Comparison of ENCODE assay signal across 7 mouse cellular contexts in genomic region chr6:120822307-120822928, GRCm38 (mm10). TPM values are rescaled to one million over a fixed set of nuclear protein-coding genes. Genes with fewer than 3 reads are reported as not detected.
DNase-seq lines count a peak whose midpoint lies in the region; ATAC-seq and TF ChIP-seq lines count a peak whose summit lies in the region.

Gene Atp6v1e1 (minus strand): TSS chr6:120822793.

- TF ChIP-seq CTCF in intestine, postnatal 0 days (IDR thresholded peaks at IDR 0.05; ENCODE audit: low read depth) = no peak
- no peak for TF ChIP-seq CTCF in small intestine, adult 2 months (IDR thresholded peaks at IDR 0.05; ENCODE audit: extremely low read depth, insufficient read length, insufficient replicate concordance, low read depth, low read length)

- H3K27ac ChIP-seq in intestine, postnatal 0 days (ENCODE audit: low read depth, low read length) = peak within 1 kb of the TSS; percentile 95
- H3K27ac ChIP-seq in midbrain, embryonic 12.5 days (replicated peaks) = peak within 1 kb of the TSS; percentile 80
- H3K27ac ChIP-seq in small intestine, adult 2 months (ENCODE audit: insufficient read depth, low read depth, low read length) = peak within 1 kb of the TSS; percentile 79

- H3K4me3 ChIP-seq in intestine, postnatal 0 days (ENCODE audit: low read depth, low read length) = peak within 1 kb of the TSS; percentile 77
- peak within 1 kb of the TSS; percentile 83 for H3K4me3 ChIP-seq in midbrain, embryonic 12.5 days
- H3K4me3 ChIP-seq in small intestine, adult 2 months (ENCODE audit: low read depth, low read length) = peak within 1 kb of the TSS; percentile 73

- peak; percentile 94 for TF ChIP-seq POLR2A in small intestine, adult 2 months (IDR thresholded peaks at IDR 0.05; ENCODE audit: low read depth, low read length)

- H3K36me3 ChIP-seq in intestine, postnatal 0 days (ENCODE audit: control insufficient read depth, insufficient read depth) = peaks cover 16% of the 10 kb centered on the region
- peaks cover 19% of the 10 kb centered on the region for H3K36me3 ChIP-seq in midbrain, embryonic 12.5 days
- peaks cover 14% of the 10 kb centered on the region for H3K36me3 ChIP-seq in small intestine, adult 2 months (ENCODE audit: control insufficient read depth, insufficient read depth, low read length)

- WGBS in intestine, postnatal 0 days = under 1% methylated on average over 41 of the region's 41 CpGs
- under 1% methylated on average over 41 of the region's 41 CpGs for WGBS in midbrain, embryonic 12.5 days
- under 1% methylated on average over 41 of the region's 41 CpGs for WGBS in small intestine, adult 2 months

- intact Hi-C loops in left cerebral cortex, postnatal 4 days (cut with DNase I) = no loop called here

- no peaks in the 10 kb centered on the region for H3K9me3 ChIP-seq in intestine, postnatal 0 days (ENCODE audit: control insufficient read depth)
- H3K9me3 ChIP-seq in midbrain, embryonic 12.5 days = no peaks in the 10 kb centered on the region

- no peaks in the 10 kb centered on the region for H3K27me3 ChIP-seq in intestine, postnatal 0 days (replicated peaks; ENCODE audit: control insufficient read depth, insufficient read depth, low read length)
- H3K27me3 ChIP-seq in midbrain, embryonic 12.5 days = no peaks in the 10 kb centered on the region
- H3K27me3 ChIP-seq in small intestine, adult 2 months (ENCODE audit: control insufficient read depth, insufficient read depth, low read length) = no peaks in the 10 kb centered on the region

- ATAC-seq in intestine, postnatal 0 days = peak; percentile 99
- ATAC-seq in midbrain, embryonic 12.5 days (ENCODE audit: low FRiP score, low read depth) = peak; percentile 97

- no peaks in the 10 kb centered on the region for H3K4me1 ChIP-seq in intestine, postnatal 0 days (replicated peaks; ENCODE audit: control insufficient read depth, insufficient read depth, low read length)
- peaks cover 11% of the 10 kb centered on the region for H3K4me1 ChIP-seq in midbrain, embryonic 12.5 days
- H3K4me1 ChIP-seq in small intestine, adult 2 months (ENCODE audit: control insufficient read depth, insufficient read depth, insufficient read length, low read length) = peaks cover 3% of the 10 kb centered on the region; the same call in 1 of the 2 replicates

- peak within 1 kb of the TSS; percentile 82 for H3K9ac ChIP-seq in intestine, postnatal 0 days (ENCODE audit: low read depth, low read length)
- H3K9ac ChIP-seq in midbrain, embryonic 12.5 days (replicated peaks) = peak within 1 kb of the TSS; percentile 83

- DNase-seq in adrenal gland, adult 8-10 months = peak; percentile 93
- peak; percentile 91 for DNase-seq in embryo, embryonic 9.5 days (ENCODE audit: extremely low spot score)
- DNase-seq in gonadal fat pad, adult 2 months (ENCODE audit: low read depth) = no peak
- peak; percentile 93 for DNase-seq in left cerebral cortex, postnatal 4 days

- peak within 1 kb of the TSS; percentile 65 for H3K4me2 ChIP-seq in intestine, postnatal 0 days (replicated peaks; ENCODE audit: low read depth)
- H3K4me2 ChIP-seq in midbrain, embryonic 12.5 days (replicated peaks) = peak within 1 kb of the TSS; percentile 83

RNA-seq across cellular contexts. Expression of gene Atp6v1e1, which starts in this region (rescaled TPM):
- total RNA-seq in adrenal gland, adult 8-10 months (2022) = 100 to 1,000 TPM; 289 to 469 (median 399) TPM
- 184 and 241 TPM in 2 replicates for polyA plus RNA-seq in gonadal fat pad, adult 2 months (2012; rRNA removed)
- 297 and 300 TPM in 2 replicates for polyA plus RNA-seq in intestine, postnatal 0 days (2015; fragmentation: Nextera tagmentation; extraction: Ambion mirVana)
- total RNA-seq in left cerebral cortex, postnatal 4 days (2021) = 100 to 1,000 TPM; 267 to 273 TPM
- 164 and 166 TPM in 2 replicates for polyA plus RNA-seq in midbrain, embryonic 12.5 days (2016; fragmentation: Nextera tagmentation; extraction: Ambion mirVana)
- 72.4 and 153 TPM in 2 replicates for polyA plus RNA-seq in small intestine, adult 2 months (2012; rRNA removed)
